Mouse (Mus musculus) liver, adult 2 months (tissue): Measurements from ENCODE around the gene Zscan26. TPM values are rescaled to one million over a fixed set of nuclear protein-coding genes. Genes with fewer than 3 reads are reported as not detected.

ENCODE experiments used
- DNase-seq: peaks from one replicate; pipeline ENCODE4 v3.0.0-alpha.2; 2011; ENCODE audit warnings: low read depth, low spot score; ENCODE audit errors: extremely low read depth
- H3K27ac ChIP-seq: fragments of 200-500 bp; replicated peaks from 2 replicates; pipeline ENCODE4 v1.5.1; 2012; ENCODE audit warnings: low read depth, mild to moderate bottlenecking, control low read depth, inconsistent platforms, low read length; ENCODE audit not compliant: insufficient read depth
- H3K27me3 ChIP-seq: fragments of 200-500 bp; 2 replicates; pipeline ENCODE4 v1.6.1; 2012; ENCODE audit warnings: mild to moderate bottlenecking, moderate library complexity, low read length, inconsistent platforms; ENCODE audit not compliant: control insufficient read depth, insufficient read depth
- H3K36me3 ChIP-seq: fragments of 200-500 bp; 2 replicates; pipeline ENCODE4 v1.6.1; 2012; ENCODE audit warnings: low read length, inconsistent platforms; ENCODE audit not compliant: control insufficient read depth, insufficient read depth
- H3K4me1 ChIP-seq: fragments of 200-500 bp; 2 replicates; pipeline ENCODE4 v1.6.1; 2011; ENCODE audit warnings: low read length; ENCODE audit not compliant: control insufficient read depth, insufficient read depth
- H3K4me3 ChIP-seq: fragments of 200-500 bp; 2 replicates; pipeline ENCODE4 v1.5.1; 2011; ENCODE audit warnings: low read depth, mild to moderate bottlenecking, control low read depth, low read length, moderate library complexity; ENCODE audit not compliant: insufficient read depth
- H3K79me2 ChIP-seq: fragments of 200-500 bp; 2 replicates; pipeline ENCODE4 v1.6.1; 2012; ENCODE audit warnings: inconsistent platforms, mild to moderate bottlenecking, low read length, moderate library complexity; ENCODE audit not compliant: control insufficient read depth, insufficient read depth
- H3K9ac ChIP-seq: fragments of 200-500 bp; 2 replicates; pipeline ENCODE4 v1.6.1; 2012; ENCODE audit warnings: low read depth, mild to moderate bottlenecking, control low read depth, inconsistent platforms, low read length
- CTCF ChIP-seq: fragments of 200-500 bp; IDR thresholded peaks from 2 replicates; pipeline ENCODE4 v1.5.1; 2011; ENCODE audit warnings: low read depth, low read length, control low read depth
- POLR2A ChIP-seq: fragments of 200-500 bp; IDR thresholded peaks from 2 replicates; pipeline ENCODE4 v1.6.1; 2011; ENCODE audit warnings: low read length, control low read depth; ENCODE audit not compliant: insufficient read depth; ENCODE audit errors: extremely low read depth
- WGBS: fragments of 180-500 bp; shearing (Covaris S2); methylation state at CpG from one replicate; pipeline ENCODE4 v1.1.7; 2018; 5-methylcytosine and 5-hydroxymethylcytosine counted together
- polyA plus RNA-seq: library from polyadenylated mRNA; depleted of rRNA; stranded (reverse); fragments of >200 nt; gene quantifications from 2 replicates; pipeline ENCODE4 v1.2.3, GENCODE M21; 2012
- total RNA-seq: library from RNA; depleted of rRNA; stranded (reverse); fragments of >200 nt; gene quantifications from 2 replicates; pipeline ENCODE4 v1.2.3, GENCODE M21; 2014

The Zscan26 gene
- total and polyA plus RNA-seq, 2 experiments, result 12.1 to 33.4 TPM

GRCm38 (mm10) chr13:21407969-21408804 is 45.3 kb downstream of the Zscan26 start:
- Histone ChIP-seq H3K27me3 (no peaks in the 10 kb centered on the region), H3K4me3 (peak overlapping the region; percentile 56), H3K9ac (peak overlapping the region; percentile 71), H3K79me2 (no peaks in the 10 kb centered on the region), H3K36me3 (no peaks in the 10 kb centered on the region), H3K4me1 (no peaks in the 10 kb centered on the region), H3K27ac (peak overlapping the region; percentile 79)
- TF ChIP-seq POLR2A (no peak), CTCF (no peak)
- WGBS, result 2% methylated on average over 27 of the region's 27 CpGs
- peak; percentile 93 for DNase-seq

GRCm38 (mm10) chr13:21407341-21407740 is 46.2 kb downstream of the Zscan26 start:
- no peak overlapping the region for H3K27ac ChIP-seq
- no peaks in the 10 kb centered on the region for H3K4me1 ChIP-seq
- TF ChIP-seq POLR2A (no peak), CTCF (no peak)
- H3K79me2 ChIP-seq, result peaks cover 2% of the 10 kb centered on the region; the same call in 1 of the 2 replicates
- H3K4me3 ChIP-seq, result no peak overlapping the region
- H3K36me3 ChIP-seq, result no peaks in the 10 kb centered on the region
- H3K9ac ChIP-seq, result no peak overlapping the region
- 85% methylated on average over 11 of the region's 11 CpGs for WGBS
- H3K27me3 ChIP-seq, result no peaks in the 10 kb centered on the region
- DNase-seq, result no peak

GRCm38 (mm10) chr13:21402848-21403247 is 50.7 kb downstream of the Zscan26 start:
- WGBS, result 3% methylated on average over 2 of the region's 2 CpGs

GRCm38 (mm10) chr13:21402287-21402846 is 51.2 kb downstream of the Zscan26 start, which contains the start of gene Zkscan3:
TSS of gene Zkscan3 (minus strand) at chr13:21402755.
- DNase-seq, result peak; percentile 72
- peaks cover 20% of the 10 kb centered on the region for H3K36me3 ChIP-seq
- peak; percentile 63 for TF ChIP-seq POLR2A
- TF ChIP-seq CTCF, result no peak
- H3K27me3 ChIP-seq, result no peaks in the 10 kb centered on the region
- H3K9ac ChIP-seq, result peak within 1 kb of the TSS; percentile 99
- H3K4me1 ChIP-seq, result peaks cover 7% of the 10 kb centered on the region
- under 1% methylated on average over 35 of the region's 35 CpGs for WGBS
- H3K79me2 ChIP-seq, result peaks cover 4% of the 10 kb centered on the region; the same call in 1 of the 2 replicates
- H3K4me3 ChIP-seq, result peak within 1 kb of the TSS; percentile 98
- H3K27ac ChIP-seq, result peak within 1 kb of the TSS; percentile 98

More at GRCm38 (mm10) chr13:21402848-21403247, 50.7 kb downstream of the Zscan26 start:
- Histone ChIP-seq H3K4me3 (peak overlapping the region; percentile 98), H3K27ac (no peak overlapping the region), H3K4me1 (peaks cover 7% of the 10 kb centered on the region), H3K79me2 (peaks cover 4% of the 10 kb centered on the region; the same call in 1 of the 2 replicates), H3K27me3 (no peaks in the 10 kb centered on the region), H3K36me3 (peaks cover 18% of the 10 kb centered on the region), H3K9ac (no peak overlapping the region)
- TF ChIP-seq CTCF (no peak), POLR2A (no peak)
- DNase-seq, result no peak

GRCm38 (mm10) chr13:21401636-21402286 is 51.8 kb downstream of the Zscan26 start:
- H3K79me2 ChIP-seq, result peaks cover 4% of the 10 kb centered on the region; the same call in 1 of the 2 replicates
- 6% methylated on average over 12 of the region's 12 CpGs for WGBS
- H3K27me3 ChIP-seq, result no peaks in the 10 kb centered on the region
- H3K9ac ChIP-seq, result peak overlapping the region; percentile 99
- TF ChIP-seq POLR2A (no peak), CTCF (no peak)
- peaks cover 23% of the 10 kb centered on the region for H3K36me3 ChIP-seq
- H3K27ac ChIP-seq, result peak overlapping the region; percentile 98
- peaks cover 7% of the 10 kb centered on the region for H3K4me1 ChIP-seq
- DNase-seq, result peak; percentile 56
- peak overlapping the region; percentile 98 for H3K4me3 ChIP-seq
